Mouse (Mus musculus): ENCODE data around the gene Cyp2d11. TPM values are rescaled to one million over a fixed set of nuclear protein-coding genes. Genes with fewer than 3 reads are reported as not detected.

The Cyp2d11 gene
- polyA plus RNA-seq, 1 experiment from 2014 or later = not detected

- peak overlapping the region; percentile 75 for H3K9ac ChIP-seq
- H3K4me1 ChIP-seq (ENCODE audit: insufficient read depth) = peaks cover 8% of the 10 kb centered on the region; the same call in 1 of the 2 replicates
- no peaks in the 10 kb centered on the region for H3K27me3 ChIP-seq (ENCODE audit: insufficient read depth, low read length)
- no peak for ATAC-seq (ENCODE audit: insufficient read depth)
- DNase-seq = peak; percentile 61
- TF ChIP-seq CTCF (IDR thresholded peaks at IDR 0.05; ENCODE audit: low read depth) = no peak
- peaks cover 13% of the 10 kb centered on the region for H3K36me3 ChIP-seq (ENCODE audit: insufficient read depth)
- 27% methylated on average over 21 of the region's 21 CpGs for WGBS
- peak overlapping the region; percentile 51 for H3K4me3 ChIP-seq (ENCODE audit: low read depth, low read length)
- peak overlapping the region; percentile 87 for H3K27ac ChIP-seq (ENCODE audit: low read depth)
- H3K9me3 ChIP-seq (ENCODE audit: low read depth, low read length) = no peaks in the 10 kb centered on the region
- H3K4me2 ChIP-seq = peak overlapping the region; percentile 68
Measured at GRCm38 (mm10) chr15:82340414-82341035, 53.3 kb downstream of the Cyp2d11 start.

GRCm38 (mm10) chr15:82339634-82340254 lies 54.1 kb downstream of the Cyp2d11 start:
- Histone ChIP-seq H3K9me3 (ENCODE audit: low read depth, low read length) (no peaks in the 10 kb centered on the region), H3K27me3 (ENCODE audit: insufficient read depth, low read length) (no peaks in the 10 kb centered on the region), H3K4me2 (peak overlapping the region; percentile 68), H3K36me3 (ENCODE audit: insufficient read depth) (peaks cover 21% of the 10 kb centered on the region), H3K4me1 (ENCODE audit: insufficient read depth) (peaks cover 8% of the 10 kb centered on the region; the same call in 1 of the 2 replicates), H3K4me3 (ENCODE audit: low read depth, low read length) (no peak overlapping the region), H3K9ac (no peak overlapping the region), H3K27ac (ENCODE audit: low read depth) (no peak overlapping the region; the same call in 1 of the 2 replicates)
- DNase-seq = no peak
- 52% methylated on average over 8 of the region's 8 CpGs for WGBS
- ATAC-seq (ENCODE audit: insufficient read depth) = no peak
- TF ChIP-seq CTCF (IDR thresholded peaks at IDR 0.05; ENCODE audit: low read depth) = no peak

Small RNA genes lying within 50 kb of the gene (microRNA-seq; reads per million reads assigned to microRNA genes)
- not detected for gene Gm25990 (ENCODE audit: borderline number of aligned reads)
- gene Gm27331 (ENCODE audit: borderline number of aligned reads) = not detected
- not detected for gene Mir7684 (ENCODE audit: borderline number of aligned reads)

Other genes with a start within 250 kb of the Cyp2d11 start
- 107 and 114 TPM in 2 replicates for gene Srebf2, start 246.8 kb downstream of the Cyp2d11 start, polyA plus RNA-seq (2014; fragmentation: Nextera tagmentation; extraction: Ambion mirVana)
- gene Shisa8, start 181.2 kb downstream of the Cyp2d11 start, polyA plus RNA-seq (2014; fragmentation: Nextera tagmentation; extraction: Ambion mirVana) = 0.20 and 0.45 TPM in 2 replicates
- 0.22 TPM in 1 of 2 replicates, not detected in the other for gene Tnfrsf13c, start 169.7 kb downstream of the Cyp2d11 start, polyA plus RNA-seq (2014; fragmentation: Nextera tagmentation; extraction: Ambion mirVana)
- gene Cenpm, start 149.3 kb downstream of the Cyp2d11 start, polyA plus RNA-seq (2014; fragmentation: Nextera tagmentation; extraction: Ambion mirVana) = 86.9 and 88.1 TPM in 2 replicates
- gene 1500009C09Rik, start 141.6 kb downstream of the Cyp2d11 start, polyA plus RNA-seq (2014; fragmentation: Nextera tagmentation; extraction: Ambion mirVana) = not detected in 2 replicates
- gene Sept3, start 119.1 kb downstream of the Cyp2d11 start, polyA plus RNA-seq (2014; fragmentation: Nextera tagmentation; extraction: Ambion mirVana) = 8.1 and 8.7 TPM in 2 replicates
- 0.42 and 0.57 TPM in 2 replicates for gene Wbp2nl, start 95.1 kb downstream of the Cyp2d11 start, polyA plus RNA-seq (2014; fragmentation: Nextera tagmentation; extraction: Ambion mirVana)
- 40.3 and 45.9 TPM in 2 replicates for gene Naga, start 55.1 kb downstream of the Cyp2d11 start, polyA plus RNA-seq (2014; fragmentation: Nextera tagmentation; extraction: Ambion mirVana)
- gene Pheta2, start 55.1 kb downstream of the Cyp2d11 start, polyA plus RNA-seq (2014; fragmentation: Nextera tagmentation; extraction: Ambion mirVana) = 13.8 and 14.4 TPM in 2 replicates
- gene Smdt1, start 55.1 kb downstream of the Cyp2d11 start, polyA plus RNA-seq (2014; fragmentation: Nextera tagmentation; extraction: Ambion mirVana) = 218 and 226 TPM in 2 replicates
- 289 and 322 TPM in 2 replicates for gene Ndufa6, start 39.7 kb downstream of the Cyp2d11 start, polyA plus RNA-seq (2014; fragmentation: Nextera tagmentation; extraction: Ambion mirVana)
- 4.1 and 5.5 TPM in 2 replicates for gene Cyp2d22, start 13.8 kb downstream of the Cyp2d11 start, polyA plus RNA-seq (2014; fragmentation: Nextera tagmentation; extraction: Ambion mirVana)
- not detected in 2 replicates for gene Cyp2d10, start 13.2 kb upstream of the Cyp2d11 start, polyA plus RNA-seq (2014; fragmentation: Nextera tagmentation; extraction: Ambion mirVana)
- gene Cyp2d9, start 39.4 kb upstream of the Cyp2d11 start, polyA plus RNA-seq (2014; fragmentation: Nextera tagmentation; extraction: Ambion mirVana) = not detected in 2 replicates
- not detected in 2 replicates for gene Cyp2d12, start 161.1 kb upstream of the Cyp2d11 start, polyA plus RNA-seq (2014; fragmentation: Nextera tagmentation; extraction: Ambion mirVana)
- gene Cyp2d34, start 226.9 kb upstream of the Cyp2d11 start, polyA plus RNA-seq (2014; fragmentation: Nextera tagmentation; extraction: Ambion mirVana) = not detected in 2 replicates